8 mouse cellular contexts compared by ENCODE assay signal in the genomic region with DNA sequence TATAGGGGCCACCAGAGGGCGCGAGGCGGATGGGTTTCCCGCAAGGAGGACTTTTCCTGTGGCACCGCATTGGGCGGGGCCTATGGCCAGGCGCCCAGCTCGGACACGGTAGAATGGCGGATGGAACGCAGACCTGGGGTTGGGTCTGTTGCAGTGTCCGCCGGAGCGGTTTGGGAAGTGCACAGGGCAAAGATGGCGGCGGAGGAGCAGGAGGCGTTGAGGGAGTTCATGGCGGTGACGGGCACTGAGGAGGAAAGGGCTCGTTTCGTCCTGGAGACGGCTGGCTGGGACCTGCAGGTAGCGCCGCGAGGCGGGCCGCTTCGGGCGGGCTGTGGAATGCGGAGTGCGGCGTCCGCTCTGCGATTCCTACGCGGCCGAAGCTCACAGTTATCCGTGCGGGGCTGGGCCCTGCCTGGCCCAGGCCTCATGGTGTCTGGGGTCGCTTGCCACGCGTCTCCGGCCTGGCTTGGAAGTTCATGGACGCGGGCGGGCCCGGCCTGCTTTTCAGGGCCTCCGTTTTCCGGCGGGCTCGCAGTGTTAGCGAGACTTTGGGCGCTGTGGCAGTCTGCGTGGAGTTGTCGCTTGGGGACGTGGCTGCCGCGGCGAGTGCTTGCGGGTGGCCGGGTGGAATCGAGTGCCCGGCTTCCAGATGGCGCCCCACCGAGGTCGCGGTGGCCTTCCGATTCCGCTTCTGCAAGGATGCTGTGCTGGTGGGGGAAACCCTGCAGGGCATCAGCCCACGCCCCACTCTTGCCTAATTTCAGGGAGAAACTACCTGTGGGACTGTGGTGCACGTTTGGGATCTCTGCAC. TPM values are rescaled to one million over a fixed set of nuclear protein-coding genes. Genes with fewer than 3 reads are reported as not detected.
DNase-seq lines count a peak whose midpoint lies in the region; ATAC-seq and TF ChIP-seq lines count a peak whose summit lies in the region.
"Not testable (repeated sequence)": the region's sequence is repeated elsewhere in the genome, so short reads cannot be mapped to it uniquely, and the experiment has no call there.

No protein-coding gene starts in this region.

- peak; percentile 64 for TF ChIP-seq POLR2A in heart, adult 2 months (IDR thresholded peaks at IDR 0.05; ENCODE audit: insufficient read depth, low read depth, low read length)

- H3K27ac ChIP-seq in embryonic facial prominence, embryonic 14.5 days (replicated peaks; ENCODE audit: low read depth, low read length): peak overlapping the region; percentile 85
- H3K27ac ChIP-seq in heart, adult 2 months: peak overlapping the region; percentile 62
- peak overlapping the region; percentile 88 for H3K27ac ChIP-seq in limb, embryonic 13.5 days
- H3K27ac ChIP-seq in midbrain, embryonic 16.5 days (ENCODE audit: low read length): peak overlapping the region; percentile 89

- DNase-seq in 3T3-L1 (ENCODE audit: low read depth, low spot score): peak; percentile 98
- DNase-seq in adrenal gland, postnatal 4 days (ENCODE audit: low spot score in 2 of 2): peak; percentile 99 to 100
- peak; percentile 97 for DNase-seq in embryonic facial prominence, embryonic 14.5 days (ENCODE audit: low spot score)
- peak; percentile 99 to 100 for DNase-seq in heart, adult 2 months
- peak; percentile 99 to 100 for DNase-seq in kidney, adult 8-10 months
- DNase-seq in spleen, postnatal 10 days (ENCODE audit: low spot score in 2 of 2): peak; percentile 91 to 100

- peak; percentile 100 for ATAC-seq in embryonic facial prominence, embryonic 14.5 days (ENCODE audit: low read depth)
- peak; percentile 100 for ATAC-seq in limb, embryonic 13.5 days (ENCODE audit: low FRiP score, low read depth)
- peak; percentile 100 for ATAC-seq in midbrain, embryonic 16.5 days

- H3K4me1 ChIP-seq in embryonic facial prominence, embryonic 14.5 days (ENCODE audit: control insufficient read depth, insufficient read depth, low read length); heart, adult 2 months (ENCODE audit: control insufficient read depth, insufficient read depth, low read length); limb, embryonic 13.5 days; midbrain, embryonic 16.5 days (ENCODE audit: control insufficient read depth, insufficient read depth, low read length): not testable (repeated sequence)

- H3K9me3 ChIP-seq in embryonic facial prominence, embryonic 14.5 days (ENCODE audit: control insufficient read depth, low read length); limb, embryonic 13.5 days; midbrain, embryonic 16.5 days (replicated peaks; ENCODE audit: control insufficient read depth, low read length, poor library complexity, severe bottlenecking): not testable (repeated sequence)

- TF ChIP-seq EP300 in heart, adult 2 months (IDR thresholded peaks at IDR 0.05; ENCODE audit: insufficient read depth, low read depth, low read length): not testable (repeated sequence)

- peak overlapping the region; percentile 83 for H3K9ac ChIP-seq in embryonic facial prominence, embryonic 14.5 days (ENCODE audit: low read depth, low read length)
- peak overlapping the region; percentile 81 for H3K9ac ChIP-seq in heart, adult 2 months (ENCODE audit: low read depth, low read length)
- peak overlapping the region; percentile 90 for H3K9ac ChIP-seq in limb, embryonic 13.5 days
- H3K9ac ChIP-seq in midbrain, embryonic 16.5 days (ENCODE audit: low read depth, low read length): peak overlapping the region; percentile 73

- TF ChIP-seq CTCF in heart, adult 2 months (IDR thresholded peaks at IDR 0.05): peak; percentile 54

- not testable (repeated sequence) for H3K79me2 ChIP-seq in heart, adult 2 months (replicated peaks; ENCODE audit: control insufficient read depth, insufficient read depth, low read length)

- H3K4me2 ChIP-seq in embryonic facial prominence, embryonic 14.5 days (ENCODE audit: low read depth, low read length): peak overlapping the region; percentile 46
- peak overlapping the region; percentile 59 for H3K4me2 ChIP-seq in limb, embryonic 13.5 days (replicated peaks)
- peak overlapping the region; percentile 49 for H3K4me2 ChIP-seq in midbrain, embryonic 16.5 days (ENCODE audit: low read length)

- H3K27me3 ChIP-seq in embryonic facial prominence, embryonic 14.5 days (replicated peaks; ENCODE audit: control insufficient read depth, insufficient read depth, low read length); heart, adult 2 months (ENCODE audit: control insufficient read depth, insufficient read depth, low read length); limb, embryonic 13.5 days; midbrain, embryonic 16.5 days (ENCODE audit: control insufficient read depth, insufficient read depth, low read depth, low read length): not testable (repeated sequence)

- not testable (repeated sequence) for H3K36me3 ChIP-seq in embryonic facial prominence, embryonic 14.5 days (ENCODE audit: control insufficient read depth, insufficient read depth, low read length); heart, adult 2 months (ENCODE audit: control insufficient read depth, insufficient read depth, low read length); limb, embryonic 13.5 days; midbrain, embryonic 16.5 days (ENCODE audit: control insufficient read depth, insufficient read depth, low read length)

- 15% methylated on average over 58 of the region's 71 CpGs for WGBS in embryonic facial prominence, embryonic 14.5 days
- 6% methylated on average over 71 of the region's 71 CpGs for WGBS in heart, adult 2 months
- 11% methylated on average over 71 of the region's 71 CpGs for WGBS in limb, embryonic 13.5 days
- 14% methylated on average over 65 of the region's 71 CpGs for WGBS in midbrain, embryonic 16.5 days

- H3K4me3 ChIP-seq in embryonic facial prominence, embryonic 14.5 days (ENCODE audit: low read depth, low read length): peak overlapping the region; percentile 57
- H3K4me3 ChIP-seq in heart, adult 2 months: peak overlapping the region; percentile 39
- H3K4me3 ChIP-seq in limb, embryonic 13.5 days: peak overlapping the region; percentile 52
- H3K4me3 ChIP-seq in midbrain, embryonic 16.5 days (ENCODE audit: low read depth, low read length): peak overlapping the region; percentile 55

- intact Hi-C loops in heart, adult 2 months (cut with DNase I): not testable (repeated sequence)

RNA-seq across cellular contexts. Expression of gene 4930467E23Rik, which starts 55.4 kb away (rescaled TPM):
- under 1 TPM in 1 of 2 experiments, not detected in 1; 0.20 TPM for total RNA-seq in adrenal gland, postnatal 4 days (2021)
- not detected in 2 replicates for polyA plus RNA-seq in embryonic facial prominence, embryonic 14.5 days (2014; fragmentation: Nextera tagmentation; extraction: Ambion mirVana)
- total RNA-seq in heart, adult 2 months (2021): under 1 TPM in 1 of 2 experiments, not detected in 1; 0.55 TPM
- 0.14 TPM in 1 of 2 replicates, not detected in the other for polyA plus RNA-seq in heart, adult 2 months (2012; rRNA removed)
- polyA plus RNA-seq in limb, embryonic 13.5 days (2015; fragmentation: Nextera tagmentation; extraction: Ambion mirVana): not detected in 2 replicates
- 0.25 TPM in 1 of 2 replicates, not detected in the other for polyA plus RNA-seq in midbrain, embryonic 16.5 days (2015; fragmentation: Nextera tagmentation; extraction: Ambion mirVana)

Comparison
In these comparisons a context has a peak if more than half of its experiments do, and no peak if none do; other contexts are left out.
1. Peak in every context shown above with its lines: DNase-seq, ATAC-seq, H3K4me3 ChIP-seq and H3K27ac ChIP-seq.